Mouse (Mus musculus) liver, postnatal 0 days (tissue): ENCODE data around the gene Olfm3. TPM values are rescaled to one million over a fixed set of nuclear protein-coding genes. Genes with fewer than 3 reads are reported as not detected.

Experiments
- ATAC-seq: fragments of 200-750 bp; cut with Nextera tagmentation; 2 replicates; pipeline ENCODE4 v1.8.0; 2017; ENCODE audit warnings: mild to moderate bottlenecking, moderate library complexity
- DNase-seq: peaks from one replicate; pipeline ENCODE4 v3.0.0-alpha.2; 2016
- H3K27ac ChIP-seq: fragments of 300-500 bp; sonication (generic); 2 replicates; pipeline ENCODE4 v1.5.1; 2014; ENCODE audit warnings: antibody characterized with exemption, moderate library complexity, mild to moderate bottlenecking, low read depth
- H3K27me3 ChIP-seq: fragments of 300-500 bp; sonication (generic); 2 replicates; pipeline ENCODE4 v1.6.1; 2014; ENCODE audit warnings: low read length, control low read depth, mixed read lengths; ENCODE audit not compliant: insufficient read depth
- H3K36me3 ChIP-seq: fragments of 300-500 bp; sonication (generic); replicated peaks from 2 replicates; pipeline ENCODE4 v1.6.1; 2014; ENCODE audit warnings: mild to moderate bottlenecking, control low read depth, low read length, moderate library complexity, mixed read lengths; ENCODE audit not compliant: insufficient read depth
- H3K4me1 ChIP-seq: fragments of 300-500 bp; sonication (generic); 2 replicates; pipeline ENCODE4 v1.6.1; 2014; ENCODE audit warnings: antibody characterized with exemption, mild to moderate bottlenecking, control low read depth; ENCODE audit not compliant: insufficient read depth
- H3K4me2 ChIP-seq: fragments of 300-500 bp; sonication (generic); 2 replicates; pipeline ENCODE4 v1.6.1; 2014; ENCODE audit warnings: low read depth, mild to moderate bottlenecking, low read length, moderate library complexity, mixed read lengths
- H3K4me3 ChIP-seq: fragments of 300-500 bp; sonication (generic); 2 replicates; pipeline ENCODE4 v1.5.1; 2014; ENCODE audit warnings: low read depth, low read length
- H3K9ac ChIP-seq: fragments of 300-500 bp; sonication (generic); replicated peaks from 2 replicates; pipeline ENCODE4 v1.6.1; 2014; ENCODE audit warnings: mild to moderate bottlenecking, moderate library complexity
- H3K9me3 ChIP-seq: fragments of 300-500 bp; sonication (generic); 2 replicates; pipeline ENCODE4 v1.6.1; 2016; ENCODE audit warnings: mild to moderate bottlenecking, control low read depth, low read length, mixed read lengths
- CTCF ChIP-seq: sonication (generic); IDR thresholded peaks from 2 replicates; pipeline ENCODE4 v1.5.1; 2016; ENCODE audit warnings: antibody characterized with exemption, low read depth
- EP300 ChIP-seq: IDR thresholded peaks from 2 replicates; pipeline ENCODE4 v1.6.1; 2016; ENCODE audit warnings: antibody characterized with exemption, low read depth, mild to moderate bottlenecking
- WGBS: fragments of 180-500 bp; shearing (Covaris S2); extraction: QIAGEN DNeasy Blood & Tissue Kit; methylation state at CpG from one replicate; pipeline ENCODE4 v1.1.7; 2014; ENCODE audit not compliant: insufficient replicate concordance; 5-methylcytosine and 5-hydroxymethylcytosine counted together
- polyA plus RNA-seq: library from polyadenylated mRNA; unstranded; fragments of >200 nt; fragmentation: Nextera tagmentation; extraction: Ambion mirVana; gene quantifications from 2 replicates; pipeline ENCODE4 v1.2.1, GENCODE M21; 2015

Olfm3 gene
- polyA plus RNA-seq: 0.05 TPM in 1 of 2 replicates, not detected in the other

- Histone ChIP-seq H3K9ac (no peak within 1 kb of the TSS), H3K4me1 (no peaks in the 10 kb centered on the region), H3K4me3 (no peak within 1 kb of the TSS), H3K4me2 (no peak within 1 kb of the TSS), H3K9me3 (no peaks in the 10 kb centered on the region), H3K27me3 (no peaks in the 10 kb centered on the region), H3K36me3 (no peaks in the 10 kb centered on the region), H3K27ac (no peak within 1 kb of the TSS)
- WGBS: 7% methylated on average over 21 of the region's 21 CpGs
- TF ChIP-seq EP300 (no peak), CTCF (no peak)
- ATAC-seq (no peak), DNase-seq (peak; percentile 16)
Observed at GRCm38 (mm10) chr3:114903924-114904438, at the start of gene Olfm3. TSS of gene Olfm3 (plus strand) at chr3:114904078.

- H3K4me2 ChIP-seq: no peak overlapping the region
- WGBS: 27% methylated on average over 3 of the region's 3 CpGs
- H3K4me1 ChIP-seq: no peaks in the 10 kb centered on the region
- H3K4me3 ChIP-seq: no peak overlapping the region
- H3K27ac ChIP-seq: no peak overlapping the region
- H3K36me3 ChIP-seq: no peaks in the 10 kb centered on the region
- DNase-seq (no peak), ATAC-seq (no peak)
- TF ChIP-seq CTCF (no peak), EP300 (no peak)
- H3K27me3 ChIP-seq: no peaks in the 10 kb centered on the region
- H3K9ac ChIP-seq: no peak overlapping the region
- H3K9me3 ChIP-seq: no peaks in the 10 kb centered on the region
Observed at GRCm38 (mm10) chr3:114889764-114890163, 14.1 kb upstream of the Olfm3 start.

GRCm38 (mm10) chr3:114904633-114905423 lies 950 bp downstream of the Olfm3 start:
- Histone ChIP-seq H3K36me3 (no peaks in the 10 kb centered on the region), H3K9me3 (no peaks in the 10 kb centered on the region)
- 21% methylated on average over 16 of the region's 16 CpGs for WGBS

GRCm38 (mm10) chr3:114907537-114907936 lies 3.7 kb downstream of the Olfm3 start:
- Histone ChIP-seq H3K27me3 (no peaks in the 10 kb centered on the region), H3K4me2 (no peak overlapping the region), H3K27ac (no peak overlapping the region), H3K36me3 (no peaks in the 10 kb centered on the region), H3K9ac (no peak overlapping the region), H3K4me3 (no peak overlapping the region), H3K4me1 (no peaks in the 10 kb centered on the region), H3K9me3 (no peaks in the 10 kb centered on the region)
- TF ChIP-seq EP300: no peak
- TF ChIP-seq CTCF: no peak
- ATAC-seq (no peak), DNase-seq (no peak)

More at GRCm38 (mm10) chr3:114904633-114905423, 950 bp downstream of the Olfm3 start:
- DNase-seq (no peak), ATAC-seq (no peak)
- Histone ChIP-seq H3K4me1 (no peaks in the 10 kb centered on the region), H3K9ac (no peak overlapping the region), H3K27me3 (no peaks in the 10 kb centered on the region), H3K27ac (no peak overlapping the region), H3K4me3 (no peak overlapping the region), H3K4me2 (no peak overlapping the region)
- TF ChIP-seq EP300: no peak
- TF ChIP-seq CTCF: no peak

GRCm38 (mm10) chr3:114908846-114909245 lies 5.0 kb downstream of the Olfm3 start:
- Histone ChIP-seq H3K9me3 (no peaks in the 10 kb centered on the region), H3K36me3 (no peaks in the 10 kb centered on the region), H3K4me3 (no peak overlapping the region), H3K9ac (no peak overlapping the region), H3K4me2 (no peak overlapping the region), H3K27ac (no peak overlapping the region), H3K27me3 (no peaks in the 10 kb centered on the region), H3K4me1 (no peaks in the 10 kb centered on the region)
- 63% methylated on average over 3 of the region's 3 CpGs for WGBS
- ATAC-seq: no peak
- no peak for DNase-seq
- TF ChIP-seq CTCF: no peak
- TF ChIP-seq EP300: no peak

- WGBS: 80% methylated on average over 3 of the region's 3 CpGs
- no peak for DNase-seq
- Histone ChIP-seq H3K27ac (no peak overlapping the region), H3K9me3 (no peaks in the 10 kb centered on the region), H3K9ac (no peak overlapping the region), H3K36me3 (no peaks in the 10 kb centered on the region), H3K4me3 (no peak overlapping the region), H3K4me1 (no peaks in the 10 kb centered on the region), H3K27me3 (no peaks in the 10 kb centered on the region), H3K4me2 (no peak overlapping the region)
- ATAC-seq: no peak
- TF ChIP-seq CTCF: no peak
- no peak for TF ChIP-seq EP300
Observed at GRCm38 (mm10) chr3:114920102-114920501, 16.2 kb downstream of the Olfm3 start.
